In genomic region chr1:39735927-39736604, GRCm38 (mm10) we compare ENCODE assay signal across 8 mouse cellular contexts. TPM values are rescaled to one million over a fixed set of nuclear protein-coding genes. Genes with fewer than 3 reads are reported as not detected.
DNase-seq lines count a peak whose midpoint lies in the region; ATAC-seq and TF ChIP-seq lines count a peak whose summit lies in the region.

No protein-coding gene starts in this region.

- H3K79me2 ChIP-seq in heart, adult 2 months (replicated peaks; ENCODE audit: control insufficient read depth, insufficient read depth, low read length), result no peaks in the 10 kb centered on the region

- TF ChIP-seq POLR2A in heart, adult 2 months (IDR thresholded peaks at IDR 0.05; ENCODE audit: insufficient read depth, low read depth, low read length), result 0 out of 2 replicates have a peak, but pooled peaks have one; percentile 42

- WGBS in heart, adult 2 months, result 40% methylated on average over 8 of the region's 8 CpGs
- WGBS in lung, embryonic 16.5 days, result 28% methylated on average over 8 of the region's 8 CpGs
- WGBS in stomach, embryonic 14.5 days, result 30% methylated on average over 8 of the region's 8 CpGs

- no peak for TF ChIP-seq CTCF in layer of hippocampus, adult 2 months (conservative IDR thresholded peaks at IDR 0.05)
- TF ChIP-seq CTCF in heart, adult 2 months (IDR thresholded peaks at IDR 0.05), result no peak

- H3K27ac ChIP-seq in layer of hippocampus, adult 2 months, result peak overlapping the region; percentile 55
- peak overlapping the region; percentile 72 for H3K27ac ChIP-seq in heart, adult 2 months
- peak overlapping the region; percentile 96 for H3K27ac ChIP-seq in lung, embryonic 16.5 days (ENCODE audit: low read length)
- H3K27ac ChIP-seq in stomach, embryonic 14.5 days (ENCODE audit: low read length), result peak overlapping the region; percentile 35; the same call in 1 of the 2 replicates

- H3K4me3 ChIP-seq in layer of hippocampus, adult 2 months, result no peak overlapping the region
- no peak overlapping the region for H3K4me3 ChIP-seq in heart, adult 2 months
- no peak overlapping the region for H3K4me3 ChIP-seq in lung, embryonic 16.5 days (ENCODE audit: low read length)
- H3K4me3 ChIP-seq in stomach, embryonic 14.5 days (ENCODE audit: low read depth, low read length), result no peak overlapping the region

- H3K4me2 ChIP-seq in lung, embryonic 16.5 days (ENCODE audit: low read depth, low read length), result 0 out of 2 replicates have a peak overlapping the region, but pooled peaks have one; percentile 15
- no peak overlapping the region for H3K4me2 ChIP-seq in stomach, embryonic 14.5 days (replicated peaks; ENCODE audit: low read depth, low read length)

- H3K27me3 ChIP-seq in heart, adult 2 months (ENCODE audit: control insufficient read depth, insufficient read depth, low read length), result no peaks in the 10 kb centered on the region
- no peaks in the 10 kb centered on the region for H3K27me3 ChIP-seq in lung, embryonic 16.5 days (ENCODE audit: control insufficient read depth, insufficient read depth, low read depth, low read length)
- no peaks in the 10 kb centered on the region for H3K27me3 ChIP-seq in stomach, embryonic 14.5 days (ENCODE audit: control insufficient read depth, insufficient read depth, low read length)

- H3K36me3 ChIP-seq in heart, adult 2 months (ENCODE audit: control insufficient read depth, insufficient read depth, low read length), result no peaks in the 10 kb centered on the region
- no peaks in the 10 kb centered on the region for H3K36me3 ChIP-seq in lung, embryonic 16.5 days (ENCODE audit: control insufficient read depth, insufficient read depth, low read length)
- H3K36me3 ChIP-seq in stomach, embryonic 14.5 days (ENCODE audit: control insufficient read depth, insufficient read depth, low read length), result no peaks in the 10 kb centered on the region

- DNase-seq in layer of hippocampus, adult 2 months (ENCODE audit: low spot score in 2 of 2), result no peak
- no peak for DNase-seq in layer of hippocampus, postnatal 36 days
- DNase-seq in heart, adult 2 months, result peak; percentile 70 to 79
- peak; percentile 87 for DNase-seq in kidney, adult 11 months
- DNase-seq in urinary bladder, postnatal 4 days (ENCODE audit: low spot score in 2 of 2), result no peak
- no peak for DNase-seq in cerebellum, adult 11 months

- H3K9ac ChIP-seq in heart, adult 2 months (ENCODE audit: low read depth, low read length), result 0 out of 2 replicates have a peak overlapping the region, but pooled peaks have one; percentile 2
- peak overlapping the region; percentile 29; the same call in 1 of the 2 replicates for H3K9ac ChIP-seq in lung, embryonic 16.5 days (ENCODE audit: low read length)
- no peak overlapping the region for H3K9ac ChIP-seq in stomach, embryonic 14.5 days (replicated peaks; ENCODE audit: low read depth, low read length)

- TF ChIP-seq EP300 in heart, adult 2 months (IDR thresholded peaks at IDR 0.05; ENCODE audit: insufficient read depth, low read depth, low read length), result 0 out of 2 replicates have a peak, but pooled peaks have one; percentile 42

- ATAC-seq in lung, embryonic 16.5 days (ENCODE audit: low read depth), result peak; percentile 77
- ATAC-seq in stomach, embryonic 14.5 days (ENCODE audit: insufficient number of reproducible peaks, insufficient read depth, low FRiP score, low read depth), result peak; percentile 60; the same call in 1 of the 2 replicates

- intact Hi-C loops in heart, adult 2 months (cut with DNase I), result no loop called here

- peaks cover 22% of the 10 kb centered on the region for H3K4me1 ChIP-seq in heart, adult 2 months (ENCODE audit: control insufficient read depth, insufficient read depth, low read length)
- H3K4me1 ChIP-seq in lung, embryonic 16.5 days (replicated peaks; ENCODE audit: control insufficient read depth, insufficient read depth, low read length), result peaks cover 26% of the 10 kb centered on the region
- H3K4me1 ChIP-seq in stomach, embryonic 14.5 days (ENCODE audit: control insufficient read depth, insufficient read depth, low read length), result peaks cover 5% of the 10 kb centered on the region; the same call in 1 of the 2 replicates

- no peaks in the 10 kb centered on the region for H3K9me3 ChIP-seq in lung, embryonic 16.5 days (ENCODE audit: control insufficient read depth, low read length)
- H3K9me3 ChIP-seq in stomach, embryonic 14.5 days (ENCODE audit: control insufficient read depth, low read depth, low read length), result no peaks in the 10 kb centered on the region

RNA-seq across cellular contexts. Expression of gene Rfx8, which starts 15.3 kb away (rescaled TPM):
- total RNA-seq in layer of hippocampus, adult 2 months (2021), result under 1 TPM; 0.22 to 0.51 TPM
- under 1 TPM in 1 of 2 experiments, not detected in 1; 0.32 TPM for total RNA-seq in layer of hippocampus, postnatal 36 days (2021)
- total RNA-seq in heart, adult 2 months (2021), result under 1 TPM; 0.20 to 0.26 TPM
- polyA plus RNA-seq in heart, adult 2 months (2012; rRNA removed), result 0.35 and 0.47 TPM in 2 replicates
- 0.40 and 0.58 TPM in 2 replicates for polyA plus RNA-seq in lung, embryonic 16.5 days (2015; fragmentation: Nextera tagmentation; extraction: Ambion mirVana)
- polyA plus RNA-seq in stomach, embryonic 14.5 days (2014; fragmentation: Nextera tagmentation; extraction: Ambion mirVana), result 0.27 and 0.88 TPM in 2 replicates

Comparison
In these comparisons a context has a peak if more than half of its experiments do, and no peak if none do; other contexts are left out.
1. DNase-seq: peak in heart, adult 2 months (2 of 2) and kidney, adult 11 months (single experiment); none in layer of hippocampus, adult 2 months (0 of 2), layer of hippocampus, postnatal 36 days (0 of 2), urinary bladder, postnatal 4 days (0 of 2) and cerebellum, adult 11 months (single experiment).
2. H3K27ac ChIP-seq: peak in every context shown above with its lines; median percentile 96 in lung, embryonic 16.5 days; 72 in heart, adult 2 months; 55 in layer of hippocampus, adult 2 months; 35 in stomach, embryonic 14.5 days.